In genomic region chr16:30185707-30186106, GRCm38 (mm10) we compare ENCODE assay signal across 9 mouse cellular contexts.
DNase-seq lines count a peak whose midpoint lies in the region; ATAC-seq lines count a peak whose summit lies in the region.
"Had no signal": no experiment of that assay in that cellular context is flagged by ENCODE, and none has a peak within 500 bp of the region (broad histone marks: within the 10 kb centered on the region; RNA-seq: fewer than 3 reads in every experiment).

No protein-coding gene starts in this region.

- no peak overlapping the region for H3K4me3 ChIP-seq in forebrain, embryonic 12.5 days (replicated peaks)
- no peak overlapping the region for H3K4me3 ChIP-seq in forebrain, embryonic 11.5 days (ENCODE audit: low read depth, low read length)
- H3K4me3 ChIP-seq in kidney, embryonic 16.5 days (ENCODE audit: low read length), result no peak overlapping the region
- H3K4me3 ChIP-seq in brown adipose tissue, adult 24 weeks (ENCODE audit: insufficient read depth, low read depth, low read length), result peak overlapping the region; percentile 5
- H3K4me3 ChIP-seq in limb, embryonic 12.5 days (replicated peaks), result no peak overlapping the region

- H3K9ac ChIP-seq in forebrain, embryonic 12.5 days, result no peak overlapping the region
- no peak overlapping the region for H3K9ac ChIP-seq in forebrain, embryonic 11.5 days (ENCODE audit: low read length)
- no peak overlapping the region for H3K9ac ChIP-seq in kidney, embryonic 16.5 days (replicated peaks; ENCODE audit: low read length)
- H3K9ac ChIP-seq in limb, embryonic 12.5 days (replicated peaks), result no peak overlapping the region
- H3K9ac ChIP-seq: hindbrain, embryonic 14.5 days had no signal

- H3K36me3 ChIP-seq in forebrain, embryonic 12.5 days (replicated peaks), result no peaks in the 10 kb centered on the region
- H3K36me3 ChIP-seq in forebrain, embryonic 11.5 days (ENCODE audit: control insufficient read depth, insufficient read depth, low read length), result no peaks in the 10 kb centered on the region
- no peaks in the 10 kb centered on the region for H3K36me3 ChIP-seq in kidney, embryonic 16.5 days (ENCODE audit: insufficient read depth, low read length)
- no peaks in the 10 kb centered on the region for H3K36me3 ChIP-seq in limb, embryonic 12.5 days

- no peak overlapping the region for H3K4me2 ChIP-seq in forebrain, embryonic 12.5 days
- no peak overlapping the region for H3K4me2 ChIP-seq in forebrain, embryonic 11.5 days (ENCODE audit: low read depth, low read length, severe bottlenecking)
- no peak overlapping the region for H3K4me2 ChIP-seq in kidney, embryonic 16.5 days (replicated peaks; ENCODE audit: low read depth, low read length)
- no peak overlapping the region for H3K4me2 ChIP-seq in limb, embryonic 12.5 days
- H3K4me2 ChIP-seq: hindbrain, embryonic 14.5 days had no signal

- ATAC-seq in forebrain, embryonic 12.5 days (ENCODE audit: low FRiP score), result no peak
- ATAC-seq in forebrain, embryonic 11.5 days (replicated peaks; ENCODE audit: low FRiP score), result no peak
- no peak for ATAC-seq in kidney, embryonic 16.5 days (ENCODE audit: low FRiP score, low TSS enrichment)
- ATAC-seq in limb, embryonic 12.5 days (ENCODE audit: insufficient number of reproducible peaks, insufficient read depth, low FRiP score, low TSS enrichment, low read depth), result no peak

- DNase-seq in forebrain, embryonic 11.5 days (ENCODE audit: low spot score), result no peak
- no peak for DNase-seq in kidney, adult 8-10 months
- DNase-seq in right cerebral cortex, postnatal 25 days, result no peak
- DNase-seq in left cerebral cortex, adult 9 months (ENCODE audit: low spot score in 2 of 2), result no peak

- H3K4me1 ChIP-seq in forebrain, embryonic 12.5 days, result peaks cover 19% of the 10 kb centered on the region
- H3K4me1 ChIP-seq in forebrain, embryonic 11.5 days (replicated peaks; ENCODE audit: control insufficient read depth, insufficient read depth, low read length), result peaks cover 5% of the 10 kb centered on the region
- peaks cover 58% of the 10 kb centered on the region for H3K4me1 ChIP-seq in kidney, embryonic 16.5 days (ENCODE audit: insufficient read depth, low read length)
- peaks cover 37% of the 10 kb centered on the region for H3K4me1 ChIP-seq in brown adipose tissue, adult 24 weeks (ENCODE audit: control insufficient read depth, insufficient read depth, insufficient read length, low read length)
- peaks cover 61% of the 10 kb centered on the region for H3K4me1 ChIP-seq in limb, embryonic 12.5 days (replicated peaks)

- no peaks in the 10 kb centered on the region for H3K9me3 ChIP-seq in forebrain, embryonic 12.5 days
- no peaks in the 10 kb centered on the region for H3K9me3 ChIP-seq in forebrain, embryonic 11.5 days (ENCODE audit: control insufficient read depth, low read length)
- no peaks in the 10 kb centered on the region for H3K9me3 ChIP-seq in kidney, embryonic 16.5 days (ENCODE audit: low read length)
- no peaks in the 10 kb centered on the region for H3K9me3 ChIP-seq in limb, embryonic 12.5 days

- 0 out of 2 replicates have a peak overlapping the region, but pooled peaks have one; percentile 3 for H3K27ac ChIP-seq in forebrain, embryonic 12.5 days
- no peak overlapping the region for H3K27ac ChIP-seq in forebrain, embryonic 11.5 days (ENCODE audit: low read depth, low read length)
- H3K27ac ChIP-seq in kidney, embryonic 16.5 days (ENCODE audit: low read length), result peak overlapping the region; percentile 86
- peak overlapping the region; percentile 98 for H3K27ac ChIP-seq in brown adipose tissue, adult 24 weeks (replicated peaks; ENCODE audit: low read depth, low read length)
- H3K27ac ChIP-seq in limb, embryonic 12.5 days, result 0 out of 2 replicates have a peak overlapping the region, but pooled peaks have one; percentile 23
- H3K27ac ChIP-seq: hindbrain, embryonic 14.5 days had no signal

- H3K27me3 ChIP-seq in forebrain, embryonic 12.5 days, result peaks cover 79% of the 10 kb centered on the region
- H3K27me3 ChIP-seq in forebrain, embryonic 11.5 days (ENCODE audit: control insufficient read depth, insufficient read depth, low read length), result peaks cover 17% of the 10 kb centered on the region
- no peaks in the 10 kb centered on the region for H3K27me3 ChIP-seq in kidney, embryonic 16.5 days (ENCODE audit: insufficient read depth, low read length)
- H3K27me3 ChIP-seq in limb, embryonic 12.5 days, result peaks cover 10% of the 10 kb centered on the region

- WGBS in forebrain, embryonic 12.5 days, result 64% methylated on average over 7 of the region's 7 CpGs
- 67% methylated on average over 7 of the region's 7 CpGs for WGBS in forebrain, embryonic 11.5 days
- WGBS in kidney, embryonic 16.5 days, result 44% methylated on average over 7 of the region's 7 CpGs
- 47% methylated on average over 7 of the region's 7 CpGs for WGBS in limb, embryonic 12.5 days
